ENCODE assay signal across 14 mouse cellular contexts in genomic region chr6:32159931-32160330, GRCm38 (mm10).
"Had no signal": no experiment of that assay in that cellular context is flagged by ENCODE, and none has a peak within 500 bp of the region (broad histone marks: within the 10 kb centered on the region; RNA-seq: fewer than 3 reads in every experiment).

No protein-coding gene starts in this region.

- H3K27me3 ChIP-seq: neural tube, embryonic 13.5 days; stomach, embryonic 15.5 days had no signal

- H3K4me1 ChIP-seq: stomach, embryonic 15.5 days had no signal

- H3K9ac ChIP-seq: neural tube, embryonic 13.5 days; stomach, embryonic 15.5 days had no signal

- H3K36me3 ChIP-seq: stomach, embryonic 15.5 days had no signal

- H3K4me2 ChIP-seq: neural tube, embryonic 13.5 days; stomach, embryonic 15.5 days had no signal

- H3K9me3 ChIP-seq: neural tube, embryonic 13.5 days; stomach, embryonic 15.5 days had no signal

- H3K27ac ChIP-seq: stomach, embryonic 15.5 days; stomach, postnatal 0 days had no signal

- DNase-seq: retina, postnatal 1 day; right cerebral cortex, postnatal 14 days; right cerebral cortex, postnatal 25 days; right cerebral cortex, postnatal 4 days; spleen, adult 18-20 months; thymus, adult 18-20 months; thymus, adult 2 months; thymus, postnatal 14 days; thymus, postnatal 25 days; thymus, postnatal 36 days; thymus, postnatal 4 days had no signal

- H3K4me3 ChIP-seq: neural tube, embryonic 13.5 days; stomach, embryonic 15.5 days had no signal
